Mouse (Mus musculus): ENCODE data around the gene Med15. TPM values are rescaled to one million over a fixed set of nuclear protein-coding genes. Genes with fewer than 3 reads are reported as not detected.

Gene Med15
- total RNA-seq, 2 experiments from 2014 or later, result 28.6 to 67.1 TPM

DNA sequence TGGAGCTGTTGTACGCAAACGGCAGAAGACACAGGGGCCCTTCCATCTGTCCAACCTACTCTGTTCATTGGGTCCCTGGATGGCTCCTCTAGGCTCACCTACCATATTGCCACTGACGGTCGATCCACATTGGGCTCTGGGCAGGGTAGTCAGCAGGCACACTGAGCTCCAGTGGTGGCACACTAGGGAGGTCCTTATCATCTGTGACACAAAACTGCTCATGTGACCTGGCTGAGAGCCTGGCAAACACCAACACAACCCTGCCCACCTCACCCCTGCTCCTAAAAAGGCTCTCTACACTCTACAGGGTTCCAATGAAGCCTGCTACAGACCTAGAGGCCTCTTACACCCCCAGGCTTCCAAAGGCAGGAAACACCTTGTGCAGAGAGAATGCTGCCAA is 80.1 kb downstream of the Med15 start:
- ATAC-seq (ENCODE audit: poor library complexity, severe bottlenecking), result no peak

DNA sequence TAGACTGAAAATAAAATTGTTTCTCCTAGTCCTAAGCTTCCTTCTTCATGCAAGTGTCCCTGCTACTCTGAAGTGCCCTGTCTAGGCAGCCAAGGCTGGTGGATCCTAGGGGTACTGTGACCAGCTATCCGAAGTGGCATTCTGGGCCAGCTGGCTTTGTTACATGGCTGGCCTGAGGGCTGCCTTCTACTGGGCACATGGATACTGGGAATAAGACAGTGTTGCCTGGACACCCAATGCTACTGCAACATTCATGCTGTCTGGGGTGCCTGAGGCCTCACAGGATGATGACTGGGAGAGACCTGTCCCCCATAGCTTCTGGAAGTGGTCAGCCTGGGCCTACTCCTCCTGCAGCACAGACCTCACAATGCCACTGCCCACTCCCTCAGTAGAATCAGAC is 82.0 kb downstream of the Med15 start:
- ATAC-seq (ENCODE audit: poor library complexity, severe bottlenecking), result no peak

DNA sequence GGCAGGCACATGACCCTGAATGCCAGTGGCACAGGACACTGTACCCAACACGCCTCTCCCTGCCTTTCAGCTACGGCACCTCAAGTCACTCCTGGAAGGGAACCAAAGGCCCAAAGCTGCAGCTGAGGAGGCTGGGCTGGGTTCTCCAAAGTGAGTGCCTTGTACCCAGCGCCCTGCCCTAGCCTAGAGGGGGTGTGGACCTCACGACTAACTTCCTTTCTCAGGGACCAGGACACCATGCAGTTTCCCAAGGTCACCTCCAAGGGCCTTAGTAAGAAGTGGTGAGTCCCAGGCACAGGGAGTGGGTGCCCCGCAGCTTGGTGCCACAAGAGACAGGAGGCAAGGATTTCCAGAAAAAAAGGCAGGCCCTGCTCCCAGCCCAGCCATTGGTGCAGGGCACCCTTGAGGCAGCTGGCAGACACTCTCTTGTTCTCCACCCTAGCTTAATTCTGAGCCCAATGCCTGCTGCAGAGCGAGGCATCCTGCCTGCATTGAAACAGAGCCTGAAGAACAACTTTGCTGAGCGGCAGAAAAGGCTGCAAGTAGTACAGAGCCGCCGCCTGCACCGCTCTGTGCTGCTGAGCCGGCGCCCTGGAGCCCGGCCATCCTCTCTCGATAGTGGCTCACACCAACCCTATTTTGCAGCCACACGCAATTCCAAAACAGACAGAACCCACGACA is 82.6 kb downstream of the Med15 start:
- no peak for ATAC-seq (ENCODE audit: poor library complexity, severe bottlenecking)

DNA sequence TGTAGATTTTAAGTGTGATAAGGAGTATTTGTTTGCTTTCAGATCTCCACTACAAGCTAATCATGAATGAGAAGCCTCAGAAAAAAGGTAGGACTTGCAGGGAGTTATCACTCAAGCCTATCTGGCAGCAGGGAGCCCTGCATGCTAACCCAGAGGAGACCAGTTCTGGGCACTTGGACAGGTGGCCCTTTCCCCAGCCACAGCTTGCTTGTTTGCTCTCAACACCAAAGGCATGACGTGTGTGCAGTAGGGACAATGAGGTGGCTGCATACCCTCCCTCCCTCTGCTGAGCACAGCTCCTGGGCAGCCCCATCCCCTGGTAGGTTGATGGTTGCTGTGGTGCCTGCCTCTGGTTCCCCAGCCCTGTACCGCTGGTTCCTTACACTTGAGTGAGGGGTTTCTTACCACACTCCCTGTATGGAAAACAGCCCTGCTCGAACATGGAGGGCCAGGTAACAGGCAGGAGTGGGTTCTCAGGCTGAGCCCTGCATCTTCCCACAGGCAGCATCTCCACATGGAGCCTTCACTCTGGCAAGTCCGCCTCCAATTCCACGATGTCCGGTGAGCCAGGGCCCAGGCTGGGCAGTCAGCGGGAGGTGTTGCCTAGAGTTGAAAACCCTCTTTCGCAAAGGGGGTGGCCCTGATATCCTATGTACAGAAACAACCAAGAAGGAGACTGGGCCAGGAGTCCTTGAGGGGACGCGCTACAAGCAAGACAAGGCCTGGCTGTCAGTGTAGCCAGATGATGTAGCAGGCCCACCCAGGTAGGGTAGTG is 84.9 kb downstream of the Med15 start:
- ATAC-seq (ENCODE audit: poor library complexity, severe bottlenecking), result no peak

DNA sequence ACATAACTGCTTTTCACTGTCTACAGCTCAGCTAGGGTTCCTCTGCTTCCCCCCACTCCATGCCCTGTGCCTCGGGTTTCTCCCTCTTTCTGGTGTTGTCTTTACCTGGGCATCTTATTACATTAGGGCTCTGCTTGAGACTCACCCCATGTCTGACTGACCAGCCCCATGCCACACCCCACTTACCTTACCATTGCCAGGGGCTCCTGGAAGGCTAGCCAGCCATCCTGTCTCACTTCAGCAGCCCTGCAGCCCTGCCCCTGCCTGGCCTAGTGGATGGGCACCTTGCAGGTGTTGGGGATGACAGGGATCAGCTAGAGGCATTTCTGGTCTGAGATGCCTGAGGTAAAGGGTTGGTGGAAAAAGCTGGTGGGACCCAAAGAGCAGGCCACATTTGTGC is 85.5 kb downstream of the Med15 start:
- ATAC-seq (ENCODE audit: poor library complexity, severe bottlenecking), result no peak

DNA sequence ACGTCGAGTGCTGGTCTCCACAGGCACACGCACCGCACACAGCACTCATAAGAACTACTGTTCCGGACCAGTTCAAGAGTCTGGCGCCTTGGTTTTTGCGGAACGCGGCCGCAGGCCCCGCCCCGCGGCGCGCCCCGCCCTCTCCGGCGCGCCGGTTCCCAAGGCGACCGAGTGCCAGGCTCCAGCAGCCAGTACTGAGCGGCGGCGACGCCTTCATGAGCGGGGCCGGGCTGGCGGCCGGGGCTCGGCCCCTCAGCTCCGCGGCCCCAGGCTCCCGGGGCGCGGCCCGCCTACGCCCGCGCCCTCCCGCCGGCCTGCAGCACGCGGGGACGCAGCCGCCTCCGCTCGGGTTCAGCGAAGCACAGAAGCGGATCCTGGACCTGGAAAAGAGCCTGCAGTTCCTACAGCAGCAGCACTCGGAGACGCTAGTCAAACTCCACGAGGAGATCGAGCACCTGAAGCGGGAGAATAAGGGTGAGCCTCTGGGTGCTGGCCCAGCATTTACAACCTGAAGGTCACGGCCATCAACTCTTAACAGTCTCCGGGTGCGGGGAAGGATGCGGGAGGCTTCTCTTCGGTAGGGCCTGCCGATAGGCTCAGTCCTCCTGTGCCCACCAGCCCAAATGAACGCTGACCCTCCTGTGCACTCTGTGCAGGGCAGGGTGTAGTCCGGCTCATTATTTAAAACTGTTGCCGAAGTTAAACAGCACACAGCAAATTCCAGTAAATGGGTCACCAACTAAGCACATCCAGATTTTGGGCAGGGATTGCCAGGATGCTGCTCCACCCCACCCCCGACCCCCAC is 86.2 kb downstream of the Med15 start, which contains the start of gene Ccdc74a:
TSS of gene Ccdc74a (plus strand) at position 161 of the 805 bp plus-strand sequence.
- ATAC-seq (ENCODE audit: poor library complexity, severe bottlenecking), result peak; percentile 89

DNA sequence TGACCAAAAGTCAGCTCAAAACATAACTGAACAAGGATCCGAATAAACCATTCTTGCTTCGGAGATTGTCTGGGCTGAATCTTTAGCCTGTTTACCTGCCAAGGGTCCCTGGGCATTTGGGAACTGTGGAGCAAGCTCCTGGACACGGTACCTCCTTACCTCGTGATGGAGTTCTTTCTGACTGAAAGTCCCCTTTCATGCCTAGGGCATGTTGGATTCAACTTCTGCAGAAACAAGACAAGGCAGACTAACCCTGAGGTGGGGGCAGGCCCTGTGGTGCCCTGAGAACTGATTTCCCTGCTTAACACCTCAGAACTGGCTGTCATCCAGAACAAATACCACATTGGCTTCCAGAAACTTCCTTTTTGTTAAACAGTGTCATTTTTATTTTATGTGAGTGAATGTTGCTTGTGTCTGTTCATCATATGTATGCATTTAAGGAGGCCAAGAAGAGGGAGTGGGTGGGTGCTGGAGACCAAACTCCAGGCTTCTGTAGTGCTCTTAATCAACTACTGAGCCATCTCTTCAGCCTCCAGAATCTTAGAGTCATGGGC is 89.2 kb downstream of the Med15 start:
- ATAC-seq (ENCODE audit: poor library complexity, severe bottlenecking), result no peak

DNA sequence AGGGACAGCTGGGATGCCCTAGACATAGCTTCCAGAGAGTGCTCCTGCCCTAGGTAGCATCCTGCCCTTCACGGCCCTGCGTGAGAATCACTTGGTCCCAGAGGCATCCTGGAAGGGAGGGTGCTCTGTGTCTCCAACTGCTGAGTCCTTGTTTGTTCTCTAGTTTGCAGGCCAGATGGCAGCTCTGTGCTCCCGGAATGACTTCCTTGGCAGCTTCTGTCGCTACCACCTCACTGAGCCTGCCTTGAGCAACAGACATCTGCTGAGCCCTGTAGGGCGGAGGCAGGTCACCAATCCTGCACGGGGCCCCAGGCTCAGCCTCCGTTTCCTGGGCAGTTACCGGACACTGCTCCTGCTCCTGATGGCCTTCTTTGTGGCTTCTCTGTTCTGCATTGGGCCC is 90.4 kb downstream of the Med15 start:
- ATAC-seq (ENCODE audit: poor library complexity, severe bottlenecking), result no peak

DNA sequence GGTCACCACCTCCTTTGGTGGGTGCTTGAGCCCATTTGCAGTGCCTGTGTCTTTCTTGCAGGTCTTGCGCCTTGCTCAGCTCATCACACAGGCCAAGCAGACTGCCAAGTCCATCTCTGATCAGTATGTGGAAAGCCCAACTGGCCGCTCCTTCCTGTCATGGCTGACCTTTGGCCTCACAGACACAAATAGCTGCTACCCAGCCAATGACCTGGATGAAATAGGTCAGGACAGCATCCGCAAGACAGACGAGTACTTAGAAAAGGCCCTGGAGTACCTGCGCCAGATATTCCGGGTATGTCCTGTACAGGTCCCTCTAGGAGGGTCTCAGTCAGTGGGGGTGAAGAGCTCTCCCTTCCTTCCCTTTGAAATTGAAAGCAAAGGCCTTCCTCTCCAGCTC is 91.4 kb downstream of the Med15 start:
- no peak for ATAC-seq (ENCODE audit: poor library complexity, severe bottlenecking)

DNA sequence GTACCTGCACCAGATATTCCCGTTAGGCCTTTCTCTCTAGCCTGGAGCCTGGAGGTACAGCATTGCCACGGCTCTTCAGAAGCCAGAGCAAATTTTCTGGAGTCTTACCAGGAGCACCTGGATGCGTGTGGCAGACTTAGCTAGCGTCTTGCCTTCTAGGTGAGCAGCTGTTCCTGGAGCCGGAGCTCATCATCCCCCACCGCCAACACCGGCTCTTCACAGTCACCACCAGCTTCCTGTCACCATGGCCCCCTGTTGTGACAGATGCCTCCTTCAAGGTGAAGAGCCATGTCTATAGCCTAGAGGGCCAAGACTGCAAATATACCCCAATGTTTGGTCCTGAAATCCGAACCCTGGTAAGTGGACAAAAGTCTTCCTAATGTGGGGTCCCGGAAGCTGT is 92.0 kb downstream of the Med15 start:
- ATAC-seq (ENCODE audit: poor library complexity, severe bottlenecking), result no peak

DNA sequence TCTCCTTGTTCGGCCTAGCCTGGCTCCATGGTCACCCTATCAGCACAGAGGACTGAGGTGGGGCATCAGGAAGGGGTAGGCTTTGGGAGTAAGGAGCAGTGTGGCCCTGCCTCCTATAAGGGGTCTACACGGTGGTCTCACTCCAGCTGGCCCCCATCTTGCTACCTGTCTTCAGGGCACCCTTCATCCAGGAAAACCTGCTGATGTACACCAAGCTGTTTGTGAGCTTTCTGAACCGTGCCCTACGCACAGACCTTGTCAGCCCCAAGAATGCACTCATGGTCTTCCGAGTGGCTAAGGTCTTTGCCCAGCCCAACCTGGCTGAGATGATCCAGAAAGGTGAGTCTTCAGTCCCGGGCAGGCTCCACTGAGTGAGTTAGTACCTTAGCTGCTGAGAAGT is 92.7 kb downstream of the Med15 start:
- ATAC-seq (ENCODE audit: poor library complexity, severe bottlenecking), result no peak

DNA sequence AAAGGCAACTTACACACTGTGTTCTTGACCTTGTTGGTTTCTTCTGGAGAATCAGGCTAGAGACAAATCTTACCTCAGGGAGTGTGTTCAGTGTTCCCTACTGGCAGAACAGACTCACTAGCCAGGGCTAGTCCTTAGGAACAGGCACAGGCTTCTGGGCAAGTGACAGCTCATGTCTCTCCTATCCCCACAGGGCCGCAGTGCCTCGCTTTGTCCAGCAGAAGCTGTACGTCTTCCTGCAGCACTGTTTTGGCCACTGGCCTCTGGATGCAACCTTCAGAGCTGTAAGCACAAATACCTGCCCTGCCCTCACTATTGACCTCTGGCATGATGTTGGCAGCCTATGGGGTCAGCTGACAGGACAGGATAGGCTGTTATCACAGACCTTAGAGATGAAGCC is 93.6 kb downstream of the Med15 start:
- ATAC-seq (ENCODE audit: poor library complexity, severe bottlenecking), result no peak

DNA sequence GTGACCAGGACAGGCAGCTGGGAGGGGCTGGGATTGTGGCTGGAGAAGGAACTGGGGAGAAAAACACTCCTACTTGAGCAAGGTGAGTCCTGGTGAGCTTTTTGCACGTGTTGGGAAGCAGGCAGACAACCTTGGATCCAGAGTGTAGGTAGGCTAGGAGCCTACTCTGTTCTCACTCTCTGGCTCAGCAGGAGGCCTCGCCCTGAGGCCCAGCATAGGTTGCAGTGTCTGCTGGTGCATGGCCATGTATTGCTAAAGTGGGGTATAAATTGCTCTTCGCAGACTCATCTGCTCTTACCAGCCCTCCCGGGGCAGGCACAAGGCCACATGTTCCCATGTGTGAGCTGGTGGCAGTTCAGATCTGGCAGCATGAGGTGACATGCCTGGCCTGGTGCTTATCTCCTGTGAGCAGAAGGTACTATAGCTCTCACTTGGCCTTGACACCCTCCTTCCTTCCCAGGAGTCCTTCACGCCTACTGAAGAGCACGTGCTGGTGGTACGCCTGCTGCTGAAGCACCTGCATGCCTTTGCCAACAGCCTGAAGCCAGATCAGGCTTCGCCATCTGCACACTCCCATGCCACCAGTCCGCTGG is 94.6 kb downstream of the Med15 start:
- peak; percentile 52 for ATAC-seq (ENCODE audit: poor library complexity, severe bottlenecking)

DNA sequence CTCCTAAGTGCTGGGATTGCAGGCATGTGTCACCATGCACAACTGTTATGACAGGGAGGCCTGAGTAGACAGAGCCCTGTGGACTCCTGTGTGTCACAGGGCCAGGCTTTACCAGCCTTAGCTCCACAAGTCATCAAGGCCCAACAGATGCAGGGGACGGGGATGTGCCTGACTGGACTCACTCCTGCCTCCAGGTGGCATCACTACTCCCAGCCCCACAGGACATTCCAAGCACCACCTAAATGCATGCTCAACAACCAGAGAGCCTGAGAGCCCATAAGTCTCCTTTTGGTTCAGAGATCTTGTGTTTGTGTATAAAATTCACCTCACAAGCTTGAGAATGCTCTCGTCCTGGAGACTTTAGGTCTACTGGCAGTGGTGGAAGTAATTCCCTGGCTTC is 95.1 kb downstream of the Med15 start:
- no peak for ATAC-seq (ENCODE audit: poor library complexity, severe bottlenecking)

DNA sequence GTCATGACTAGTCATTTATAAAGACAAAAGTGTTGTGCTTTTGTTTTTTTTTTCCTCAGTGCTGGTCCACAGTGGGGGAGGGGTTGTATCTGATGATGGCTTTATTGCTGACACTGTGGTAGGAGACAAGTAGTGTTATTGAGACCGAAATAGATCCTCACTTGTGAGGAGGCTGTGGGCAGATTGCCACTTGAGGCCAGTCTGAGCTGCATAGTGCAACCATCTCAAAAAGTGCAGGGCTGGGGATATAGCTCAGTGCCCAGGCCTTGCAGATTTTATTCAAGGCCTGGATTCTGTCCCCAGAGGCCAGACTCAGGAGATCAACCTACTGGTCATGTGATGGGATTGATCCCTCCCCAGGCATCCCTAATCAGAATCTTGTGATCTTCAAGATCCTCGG is 95.8 kb downstream of the Med15 start:
- no peak for ATAC-seq (ENCODE audit: poor library complexity, severe bottlenecking)

DNA sequence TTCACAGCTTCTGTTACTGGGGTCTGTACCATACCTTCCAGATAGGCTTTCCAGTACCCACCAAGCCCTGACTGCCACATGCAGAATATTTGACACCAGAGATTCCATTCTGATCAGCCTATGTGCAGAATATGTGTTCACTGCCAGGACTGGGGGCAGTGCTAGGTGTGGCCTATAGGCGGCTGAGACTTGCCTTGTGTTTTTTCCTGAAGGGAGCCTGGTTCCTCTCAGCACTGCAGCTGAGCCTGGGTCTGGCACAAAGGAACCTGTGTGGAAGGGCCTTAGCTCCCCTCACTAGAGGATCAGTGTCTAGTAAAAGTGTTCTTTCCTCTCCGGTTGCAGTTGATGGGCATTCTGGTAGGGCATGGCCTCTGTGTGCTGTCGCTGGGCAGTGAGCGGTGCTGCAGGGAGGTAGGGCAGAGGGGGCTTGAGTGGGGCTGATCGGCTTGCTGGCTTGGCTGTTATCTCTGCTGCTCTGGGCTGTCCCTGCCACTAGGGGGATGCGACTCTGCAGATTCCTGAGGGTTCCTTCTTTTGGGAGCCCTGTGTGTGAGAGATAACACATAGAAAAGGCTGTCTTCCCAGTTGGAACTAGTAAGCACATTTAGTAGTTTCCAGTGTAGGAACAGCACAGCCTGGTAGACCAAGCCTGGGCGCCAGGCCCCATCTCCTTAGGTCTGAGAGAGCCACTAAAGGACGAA is 99.1 kb downstream of the Med15 start:
- no peak for ATAC-seq (ENCODE audit: poor library complexity, severe bottlenecking)

DNA sequence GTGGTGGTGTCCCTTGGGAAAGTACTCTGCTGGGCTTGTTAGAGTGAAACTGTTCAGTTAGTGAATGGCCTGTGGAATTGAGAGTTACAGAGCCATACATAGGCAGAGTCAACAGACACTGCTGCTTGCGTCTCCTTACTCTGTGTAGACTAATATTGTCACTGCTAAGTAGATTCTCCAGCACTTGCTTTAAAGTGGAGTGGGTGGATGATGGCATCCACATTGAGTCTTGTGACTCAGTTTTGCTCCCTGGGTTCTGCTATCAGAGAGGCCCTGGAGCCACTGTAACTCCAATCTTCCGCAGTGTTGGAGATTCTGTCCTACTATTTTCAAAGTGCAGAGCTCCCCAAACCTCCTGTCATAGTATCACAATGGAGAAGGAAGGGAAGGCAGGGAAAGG is 100.1 kb downstream of the Med15 start:
- ATAC-seq (ENCODE audit: poor library complexity, severe bottlenecking), result no peak

DNA sequence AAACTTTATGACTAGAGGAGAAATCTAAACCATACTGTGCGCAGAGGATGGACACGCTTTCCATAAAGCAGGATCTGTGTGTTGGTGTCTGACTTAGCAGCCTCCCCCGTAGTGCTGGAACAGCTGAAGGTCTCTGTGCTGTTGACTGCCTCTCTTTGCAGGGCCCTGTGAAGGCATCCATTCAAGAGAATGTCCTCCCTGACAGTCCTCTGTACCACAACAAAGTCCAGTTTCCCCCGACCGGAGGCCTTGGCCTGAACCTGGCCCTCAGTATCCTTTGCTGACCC is 106.5 kb downstream of the Med15 start:
- no peak for ATAC-seq (ENCODE audit: poor library complexity, severe bottlenecking)

DNA sequence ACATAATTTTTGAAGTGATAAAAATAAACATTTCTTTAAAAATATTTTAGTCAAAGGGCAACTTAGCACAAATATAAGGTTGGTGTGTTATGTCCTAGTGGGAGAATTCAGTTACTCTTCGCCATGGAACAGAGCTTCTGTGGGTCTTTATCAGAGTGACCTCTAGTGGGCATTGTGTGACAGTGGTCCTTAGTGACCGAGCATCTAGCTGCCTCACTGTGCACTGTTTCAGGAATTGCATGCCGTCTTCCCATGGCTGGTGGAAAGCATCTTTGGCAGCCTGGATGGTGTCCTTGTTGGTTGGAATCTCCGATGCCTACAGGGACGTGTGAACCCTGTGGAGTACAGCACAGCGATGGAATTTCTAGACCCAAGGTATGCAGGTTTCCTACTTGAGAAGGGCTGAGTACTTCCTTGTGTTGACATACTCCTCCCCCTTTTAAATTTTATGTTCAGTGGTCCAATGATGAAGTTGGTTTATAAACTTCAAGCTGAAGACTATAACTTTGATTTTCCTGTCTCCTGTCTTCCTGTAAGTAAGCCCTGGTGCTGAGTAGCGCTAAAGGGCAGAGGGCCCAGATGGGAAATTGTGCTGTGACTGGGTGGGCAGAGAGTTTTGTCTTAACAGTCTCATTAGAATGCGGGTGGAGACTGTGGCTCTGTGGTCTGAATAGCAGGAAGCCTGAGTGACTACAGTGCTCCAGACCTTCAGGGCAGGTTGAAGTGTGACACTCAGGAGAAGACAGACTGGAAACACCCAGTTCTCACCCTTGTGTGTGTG is 107.0 kb downstream of the Med15 start:
- 0 out of 2 replicates have a peak, but pooled peaks have one; percentile 45 for ATAC-seq (ENCODE audit: poor library complexity, severe bottlenecking)

DNA sequence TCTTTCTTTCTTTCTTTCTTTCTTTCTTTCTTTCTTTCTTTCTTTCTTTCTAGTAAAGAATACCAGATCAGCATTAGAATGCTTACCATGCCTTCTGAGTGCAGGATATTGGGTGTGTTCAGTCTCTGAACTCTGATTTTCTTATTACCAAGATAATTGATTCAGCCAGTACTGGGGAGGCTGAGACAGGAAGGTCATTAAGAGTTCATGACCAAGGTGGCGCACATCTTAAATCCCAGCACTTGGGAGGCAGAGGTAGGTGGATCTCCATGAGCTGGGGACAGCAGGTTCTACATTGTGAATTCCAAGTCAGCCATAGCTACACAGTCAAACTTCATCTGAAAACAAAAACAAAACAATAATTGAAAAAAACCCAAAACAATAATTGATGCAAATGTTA is 110.8 kb downstream of the Med15 start:
- no peak for ATAC-seq (ENCODE audit: poor library complexity, severe bottlenecking)

All from megakaryocyte, adult 5-6 weeks (primary cell).